Mouse (Mus musculus) cerebellum, adult (tissue): ENCODE results near the gene Pcnx.

Experiments used
- ATAC-seq: cut with Nextera tagmentation; 2 replicates; pipeline ENCODE4 v1.9.2; 2017; ENCODE audit warnings: mild to moderate bottlenecking, moderate library complexity, mixed read lengths; ENCODE audit not compliant: insufficient number of reproducible peaks, low FRiP score, low TSS enrichment

The Pcnx gene

GRCm38 (mm10) chr12:81852977-81853376 is 6.8 kb upstream of the Pcnx start:
- no peak for ATAC-seq

- ATAC-seq: no peak
These were observed 6.3 kb upstream of the Pcnx start for GRCm38 (mm10) chr12:81853543-81853942.

GRCm38 (mm10) chr12:81855031-81855430 is 4.8 kb upstream of the Pcnx start:
- no peak for ATAC-seq

GRCm38 (mm10) chr12:81856696-81857095 is 3.1 kb upstream of the Pcnx start:
- ATAC-seq: no peak

- no peak for ATAC-seq
These were observed 2.6 kb upstream of the Pcnx start for GRCm38 (mm10) chr12:81857251-81857650.

GRCm38 (mm10) chr12:81857978-81858569 is 1.7 kb upstream of the Pcnx start:
- ATAC-seq: no peak

- peak; percentile 33; the same call in 1 of the 2 replicates for ATAC-seq
These were observed 722 bp downstream of the Pcnx start for GRCm38 (mm10) chr12:81860308-81861181.

- no peak for ATAC-seq
These were observed 1.6 kb downstream of the Pcnx start for GRCm38 (mm10) chr12:81861199-81862085.

- ATAC-seq: no peak
These were observed 2.6 kb downstream of the Pcnx start for GRCm38 (mm10) chr12:81862351-81862802.

GRCm38 (mm10) chr12:81863949-81864348 is 4.1 kb downstream of the Pcnx start:
- ATAC-seq: no peak

GRCm38 (mm10) chr12:81865183-81865582 is 5.4 kb downstream of the Pcnx start:
- ATAC-seq: no peak

- no peak for ATAC-seq
These were observed 7.5 kb downstream of the Pcnx start for GRCm38 (mm10) chr12:81867316-81867715.

- ATAC-seq: no peak
These were observed 9.6 kb downstream of the Pcnx start for GRCm38 (mm10) chr12:81869205-81869940.

- ATAC-seq: no peak
These were observed 13.5 kb downstream of the Pcnx start for GRCm38 (mm10) chr12:81873345-81873744.

GRCm38 (mm10) chr12:81880161-81880560 is 20.3 kb downstream of the Pcnx start:
- no peak for ATAC-seq

- ATAC-seq: no peak
These were observed 23.7 kb downstream of the Pcnx start for GRCm38 (mm10) chr12:81883255-81884106.

GRCm38 (mm10) chr12:81884107-81884398 is 24.2 kb downstream of the Pcnx start:
- ATAC-seq: no peak

- ATAC-seq: no peak
These were observed 25.2 kb downstream of the Pcnx start for GRCm38 (mm10) chr12:81884983-81885382.

- ATAC-seq: no peak
These were observed 26.2 kb downstream of the Pcnx start for GRCm38 (mm10) chr12:81885982-81886381.
